Mouse (Mus musculus): ENCODE data around the gene Tsc2. TPM values are rescaled to one million over a fixed set of nuclear protein-coding genes. Genes with fewer than 3 reads are reported as not detected.

Tsc2 gene
- total and polyA plus RNA-seq, 2 experiments from 2014 or later: 61.7 to 106 TPM

DNA sequence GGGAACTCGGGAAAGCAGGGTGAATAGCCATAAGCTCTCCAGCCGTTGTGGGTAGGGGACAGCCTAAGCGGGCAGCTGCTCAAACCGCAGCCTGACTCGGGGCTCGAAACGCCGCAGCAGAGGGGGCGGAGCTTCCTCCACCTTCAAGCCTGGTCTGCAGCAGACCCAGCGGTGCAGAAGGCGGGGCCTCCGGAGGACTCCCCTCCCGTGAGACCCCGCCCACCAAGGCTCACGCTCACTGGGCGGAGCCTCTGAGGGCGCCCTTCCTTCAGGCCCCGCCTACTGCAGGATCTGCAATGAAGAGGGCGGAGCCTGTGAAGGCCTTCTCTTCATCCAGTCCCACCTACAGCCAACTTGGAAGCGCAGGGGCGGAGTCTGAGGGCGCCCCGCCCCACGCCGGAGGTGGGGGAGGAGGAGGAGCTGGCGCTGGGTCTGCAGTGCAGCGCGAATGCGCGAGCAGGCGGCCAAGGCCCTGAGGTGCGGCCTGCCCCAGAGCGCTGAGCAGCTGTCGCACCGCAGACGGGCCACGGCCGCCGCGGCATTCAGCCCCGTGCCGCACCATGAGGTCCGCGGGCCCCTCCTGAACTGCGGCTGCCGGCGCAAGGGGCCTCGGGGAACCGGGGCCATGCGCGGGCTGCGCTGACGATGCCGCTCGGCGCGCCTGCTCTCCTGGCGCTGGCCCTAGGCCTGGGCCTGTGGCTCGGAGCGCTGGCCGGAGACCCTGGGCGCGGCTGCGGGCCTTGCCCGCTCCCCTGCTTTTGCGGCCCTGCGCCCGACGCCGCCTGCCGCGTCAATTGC lies 82.6 kb downstream of the Tsc2 start, which contains the start of gene Pkd1:
Gene Pkd1, plus strand, starts transcription at position 217 of the 798 bp plus-strand sequence.
- ATAC-seq (ENCODE audit: low FRiP score) (peak; percentile 95), DNase-seq (ENCODE audit: low spot score) (peak; percentile 98)
- H3K27me3 ChIP-seq (ENCODE audit: insufficient read depth, low read length): no peaks in the 10 kb centered on the region
- H3K4me1 ChIP-seq (ENCODE audit: insufficient read depth, low read length): peaks cover 11% of the 10 kb centered on the region
- H3K36me3 ChIP-seq (ENCODE audit: insufficient read depth, low read length): no peaks in the 10 kb centered on the region
- peak within 1 kb of the TSS; percentile 97 for H3K9ac ChIP-seq (replicated peaks; ENCODE audit: low read length, poor library complexity, severe bottlenecking)
- no peak; the same call in 1 of the 2 replicates for TF ChIP-seq CTCF (IDR thresholded peaks at IDR 0.05)
- H3K27ac ChIP-seq (ENCODE audit: low read depth, low read length): peak within 1 kb of the TSS; percentile 95
- peak within 1 kb of the TSS; percentile 97 for H3K4me3 ChIP-seq (ENCODE audit: low read depth, low read length)
- WGBS: under 1% methylated on average over 63 of the region's 72 CpGs
- no peaks in the 10 kb centered on the region for H3K9me3 ChIP-seq (ENCODE audit: low read length)
- H3K4me2 ChIP-seq (ENCODE audit: low read depth, low read length, poor library complexity, severe bottlenecking): peak within 1 kb of the TSS; percentile 90

DNA sequence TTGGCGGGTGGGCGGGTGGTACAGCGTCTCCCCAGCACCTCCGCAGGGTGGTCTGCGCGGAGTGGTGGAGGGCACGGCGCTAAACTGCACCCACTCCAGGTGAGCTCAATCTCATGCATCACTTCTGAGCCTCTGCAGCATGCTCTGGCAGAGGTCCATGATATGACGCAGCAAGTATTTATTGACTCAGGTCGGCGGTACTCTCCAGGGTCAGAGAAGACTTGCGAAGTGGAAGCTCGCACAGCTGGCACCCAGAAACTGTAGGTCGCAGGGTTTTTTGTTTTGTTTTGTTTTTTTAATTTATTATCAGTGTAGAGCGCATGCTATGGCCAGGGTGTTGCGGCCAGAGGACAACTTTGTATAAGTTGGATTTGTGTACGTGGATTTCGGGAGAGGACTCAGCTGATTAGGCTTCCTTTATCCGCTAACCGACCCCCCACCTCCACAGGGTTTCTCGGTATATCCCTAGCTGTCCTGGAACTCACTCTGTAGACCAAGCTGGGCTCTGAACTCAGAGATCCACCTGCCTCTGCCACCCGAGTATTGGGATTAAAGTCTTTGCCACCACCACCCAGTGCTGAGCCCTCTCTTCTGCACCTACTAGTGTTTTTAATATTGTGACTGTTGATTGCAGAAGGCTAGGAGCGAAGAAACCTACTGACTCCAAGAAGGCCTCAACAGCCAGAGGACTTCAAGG lies 83.4 kb downstream of the Tsc2 start:
- H3K4me2 ChIP-seq (ENCODE audit: low read depth, low read length, poor library complexity, severe bottlenecking): peak overlapping the region; percentile 90
- ATAC-seq (ENCODE audit: low FRiP score) (no peak; the same call in 1 of the 2 replicates), DNase-seq (ENCODE audit: low spot score) (peak; percentile 51)
- H3K27me3 ChIP-seq (ENCODE audit: insufficient read depth, low read length): no peaks in the 10 kb centered on the region
- H3K4me1 ChIP-seq (ENCODE audit: insufficient read depth, low read length): peaks cover 11% of the 10 kb centered on the region
- TF ChIP-seq CTCF (IDR thresholded peaks at IDR 0.05): no peak
- 7% methylated on average over 23 of the region's 23 CpGs for WGBS
- peak overlapping the region; percentile 97 for H3K4me3 ChIP-seq (ENCODE audit: low read depth, low read length)
- H3K9ac ChIP-seq (replicated peaks; ENCODE audit: low read length, poor library complexity, severe bottlenecking): peak overlapping the region; percentile 97
- peak overlapping the region; percentile 95; the same call in 1 of the 2 replicates for H3K27ac ChIP-seq (ENCODE audit: low read depth, low read length)
- no peaks in the 10 kb centered on the region for H3K36me3 ChIP-seq (ENCODE audit: insufficient read depth, low read length)
- H3K9me3 ChIP-seq (ENCODE audit: low read length): no peaks in the 10 kb centered on the region

DNA sequence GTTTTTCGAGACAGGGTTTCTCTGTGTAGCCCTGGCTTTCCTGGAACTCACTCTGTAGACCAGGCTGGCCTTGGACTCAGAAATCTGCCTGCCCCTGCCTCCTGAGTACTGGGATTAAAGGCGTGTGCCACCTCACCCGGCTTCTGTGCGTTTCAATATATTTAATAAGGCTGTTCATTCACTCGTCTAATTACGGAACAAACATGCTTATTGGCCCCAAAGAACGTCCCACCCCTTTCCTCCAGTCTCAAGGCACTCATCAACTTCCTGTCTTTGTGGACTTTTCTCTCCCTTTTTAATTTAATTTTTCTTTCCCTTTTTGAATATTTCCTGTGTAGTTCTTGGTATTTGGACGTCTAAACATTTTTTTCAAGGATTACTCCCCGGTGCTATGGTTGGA lies 84.0 kb downstream of the Tsc2 start:
- no peak overlapping the region for H3K9ac ChIP-seq (replicated peaks; ENCODE audit: low read length, poor library complexity, severe bottlenecking)
- peak overlapping the region; percentile 90; the same call in 1 of the 2 replicates for H3K4me2 ChIP-seq (ENCODE audit: low read depth, low read length, poor library complexity, severe bottlenecking)
- no peak overlapping the region for H3K27ac ChIP-seq (ENCODE audit: low read depth, low read length)
- peaks cover 11% of the 10 kb centered on the region for H3K4me1 ChIP-seq (ENCODE audit: insufficient read depth, low read length)
- no peak for TF ChIP-seq CTCF (IDR thresholded peaks at IDR 0.05)
- no peaks in the 10 kb centered on the region for H3K9me3 ChIP-seq (ENCODE audit: low read length)
- WGBS: 40% methylated on average over 9 of the region's 9 CpGs
- no peaks in the 10 kb centered on the region for H3K27me3 ChIP-seq (ENCODE audit: insufficient read depth, low read length)
- H3K4me3 ChIP-seq (ENCODE audit: low read depth, low read length): no peak overlapping the region
- DNase-seq (ENCODE audit: low spot score): no peak
- H3K36me3 ChIP-seq (ENCODE audit: insufficient read depth, low read length): no peaks in the 10 kb centered on the region
- no peak for ATAC-seq (ENCODE audit: low FRiP score)

DNA sequence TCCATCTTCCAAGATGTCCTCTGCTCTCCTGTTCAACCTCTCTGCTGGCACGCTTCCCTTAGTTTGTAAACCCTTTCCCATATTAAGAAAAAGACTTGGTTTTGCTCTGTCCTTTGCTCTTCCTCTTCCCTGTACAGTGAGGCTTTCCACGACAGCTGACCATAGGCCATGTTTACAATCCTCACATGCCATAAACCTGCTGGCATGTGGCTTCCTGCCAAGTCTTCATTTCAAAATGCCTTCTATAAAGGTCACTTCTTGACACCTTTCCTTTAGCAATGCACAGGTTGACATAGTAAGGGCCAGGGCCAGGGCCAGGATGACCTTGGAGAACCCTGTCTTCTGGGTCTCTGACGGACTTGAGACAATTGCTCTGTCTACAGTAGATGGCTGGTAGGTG lies 86.2 kb downstream of the Tsc2 start:
- no peak for DNase-seq (ENCODE audit: low spot score)
- H3K36me3 ChIP-seq (ENCODE audit: insufficient read depth, low read length): no peaks in the 10 kb centered on the region
- H3K27ac ChIP-seq (ENCODE audit: low read depth, low read length): no peak overlapping the region
- 93% methylated on average over 3 of the region's 3 CpGs for WGBS
- no peak overlapping the region for H3K4me3 ChIP-seq (ENCODE audit: low read depth, low read length)
- no peak for TF ChIP-seq CTCF (IDR thresholded peaks at IDR 0.05)
- no peak overlapping the region for H3K4me2 ChIP-seq (ENCODE audit: low read depth, low read length, poor library complexity, severe bottlenecking)
- H3K4me1 ChIP-seq (ENCODE audit: insufficient read depth, low read length): no peaks in the 10 kb centered on the region
- ATAC-seq (ENCODE audit: low FRiP score): no peak
- H3K9me3 ChIP-seq (ENCODE audit: low read length): no peaks in the 10 kb centered on the region
- H3K27me3 ChIP-seq (ENCODE audit: insufficient read depth, low read length): no peaks in the 10 kb centered on the region
- no peak overlapping the region for H3K9ac ChIP-seq (replicated peaks; ENCODE audit: low read length, poor library complexity, severe bottlenecking)

Small RNAs within 50 kb of the gene (microRNA-seq; reads per million reads assigned to microRNA genes)
- not detected for gene Gm24589 (ENCODE audit: borderline number of aligned reads)

Other genes with a start within 250 kb of the Tsc2 start
- gene Rnps1, start 218.1 kb downstream of the Tsc2 start, total RNA-seq (2014; rRNA removed): 248 and 260 TPM in 2 replicates
- gene Rnps1, start 218.1 kb downstream of the Tsc2 start, polyA plus RNA-seq (2015; fragmentation: Nextera tagmentation; extraction: Ambion mirVana): 347 and 350 TPM in 2 replicates
- 20.6 and 26.6 TPM in 2 replicates for gene Eci1, start 206.0 kb downstream of the Tsc2 start, total RNA-seq (2014; rRNA removed)
- 31.0 and 41.1 TPM in 2 replicates for gene Eci1, start 206.0 kb downstream of the Tsc2 start, polyA plus RNA-seq (2015; fragmentation: Nextera tagmentation; extraction: Ambion mirVana)
- gene Dnase1l2, start 189.5 kb downstream of the Tsc2 start, total RNA-seq (2014; rRNA removed): 5.0 and 5.6 TPM in 2 replicates
- 0.94 and 1.1 TPM in 2 replicates for gene Dnase1l2, start 189.5 kb downstream of the Tsc2 start, polyA plus RNA-seq (2015; fragmentation: Nextera tagmentation; extraction: Ambion mirVana)
- gene E4f1, start 162.3 kb downstream of the Tsc2 start, total RNA-seq (2014; rRNA removed): 35.1 and 38.0 TPM in 2 replicates
- gene E4f1, start 162.3 kb downstream of the Tsc2 start, polyA plus RNA-seq (2015; fragmentation: Nextera tagmentation; extraction: Ambion mirVana): 25.6 and 30.6 TPM in 2 replicates
- gene Pgp, start 162.2 kb downstream of the Tsc2 start, total RNA-seq (2014; rRNA removed): 49.6 and 50.1 TPM in 2 replicates
- 86.8 and 88.7 TPM in 2 replicates for gene Pgp, start 162.2 kb downstream of the Tsc2 start, polyA plus RNA-seq (2015; fragmentation: Nextera tagmentation; extraction: Ambion mirVana)
- 0.57 TPM in 1 of 2 replicates, not detected in the other for gene Bricd5, start 158.7 kb downstream of the Tsc2 start, total RNA-seq (2014; rRNA removed)
- gene Bricd5, start 158.7 kb downstream of the Tsc2 start, polyA plus RNA-seq (2015; fragmentation: Nextera tagmentation; extraction: Ambion mirVana): 0.83 and 0.95 TPM in 2 replicates
- gene Mlst8, start 153.6 kb downstream of the Tsc2 start, total RNA-seq (2014; rRNA removed): 51.8 and 60.8 TPM in 2 replicates
- gene Mlst8, start 153.6 kb downstream of the Tsc2 start, polyA plus RNA-seq (2015; fragmentation: Nextera tagmentation; extraction: Ambion mirVana): 28.4 and 29.5 TPM in 2 replicates
- gene Caskin1, start 144.0 kb downstream of the Tsc2 start, total RNA-seq (2014; rRNA removed): 151 and 153 TPM in 2 replicates
- 43.9 and 47.5 TPM in 2 replicates for gene Caskin1, start 144.0 kb downstream of the Tsc2 start, polyA plus RNA-seq (2015; fragmentation: Nextera tagmentation; extraction: Ambion mirVana)
- gene Traf7, start 104.7 kb downstream of the Tsc2 start, total RNA-seq (2014; rRNA removed): 175 and 179 TPM in 2 replicates
- 71.4 and 73.6 TPM in 2 replicates for gene Traf7, start 104.7 kb downstream of the Tsc2 start, polyA plus RNA-seq (2015; fragmentation: Nextera tagmentation; extraction: Ambion mirVana)
- 4.4 and 7.6 TPM in 2 replicates for gene Rab26, start 98.4 kb downstream of the Tsc2 start, total RNA-seq (2014; rRNA removed)
- 15.5 and 17.7 TPM in 2 replicates for gene Rab26, start 98.4 kb downstream of the Tsc2 start, polyA plus RNA-seq (2015; fragmentation: Nextera tagmentation; extraction: Ambion mirVana)
- 73.6 and 84.3 TPM in 2 replicates for gene Pkd1, start 82.8 kb downstream of the Tsc2 start, total RNA-seq (2014; rRNA removed)
- gene Pkd1, start 82.8 kb downstream of the Tsc2 start, polyA plus RNA-seq (2015; fragmentation: Nextera tagmentation; extraction: Ambion mirVana): 13.6 and 14.5 TPM in 2 replicates
- gene Nthl1, start 50 bp upstream of the Tsc2 start, total RNA-seq (2014; rRNA removed): 4.5 and 6.2 TPM in 2 replicates
- 6.0 and 7.2 TPM in 2 replicates for gene Nthl1, start 50 bp upstream of the Tsc2 start, polyA plus RNA-seq (2015; fragmentation: Nextera tagmentation; extraction: Ambion mirVana)
- gene Slc9a3r2, start 17.7 kb upstream of the Tsc2 start, total RNA-seq (2014; rRNA removed): 61.7 and 62.8 TPM in 2 replicates
- 52.1 and 52.7 TPM in 2 replicates for gene Slc9a3r2, start 17.7 kb upstream of the Tsc2 start, polyA plus RNA-seq (2015; fragmentation: Nextera tagmentation; extraction: Ambion mirVana)
- not detected in 2 replicates for gene Npw, start 25.8 kb upstream of the Tsc2 start, total RNA-seq (2014; rRNA removed)
- 0.59 and 0.86 TPM in 2 replicates for gene Npw, start 25.8 kb upstream of the Tsc2 start, polyA plus RNA-seq (2015; fragmentation: Nextera tagmentation; extraction: Ambion mirVana)
- 36.4 and 40.0 TPM in 2 replicates for gene Zfp598, start 37.1 kb upstream of the Tsc2 start, total RNA-seq (2014; rRNA removed)
- gene Zfp598, start 37.1 kb upstream of the Tsc2 start, polyA plus RNA-seq (2015; fragmentation: Nextera tagmentation; extraction: Ambion mirVana): 15.7 and 16.4 TPM in 2 replicates
- 330 and 376 TPM in 2 replicates for gene Syngr3, start 57.3 kb upstream of the Tsc2 start, total RNA-seq (2014; rRNA removed)
- gene Syngr3, start 57.3 kb upstream of the Tsc2 start, polyA plus RNA-seq (2015; fragmentation: Nextera tagmentation; extraction: Ambion mirVana): 334 and 375 TPM in 2 replicates
- 28.0 and 44.3 TPM in 2 replicates for gene Gfer, start 63.5 kb upstream of the Tsc2 start, total RNA-seq (2014; rRNA removed)
- gene Gfer, start 63.5 kb upstream of the Tsc2 start, polyA plus RNA-seq (2015; fragmentation: Nextera tagmentation; extraction: Ambion mirVana): 36.7 and 39.4 TPM in 2 replicates
- gene Noxo1, start 63.6 kb upstream of the Tsc2 start, total RNA-seq (2014; rRNA removed): 7.2 and 11.1 TPM in 2 replicates
- 1.9 and 2.1 TPM in 2 replicates for gene Noxo1, start 63.6 kb upstream of the Tsc2 start, polyA plus RNA-seq (2015; fragmentation: Nextera tagmentation; extraction: Ambion mirVana)
- gene Tbl3, start 75.0 kb upstream of the Tsc2 start, total RNA-seq (2014; rRNA removed): 44.0 and 56.4 TPM in 2 replicates
- 38.2 and 46.7 TPM in 2 replicates for gene Tbl3, start 75.0 kb upstream of the Tsc2 start, polyA plus RNA-seq (2015; fragmentation: Nextera tagmentation; extraction: Ambion mirVana)
- gene Rnf151, start 85.4 kb upstream of the Tsc2 start, total RNA-seq (2014; rRNA removed): not detected in 2 replicates
- not detected in 2 replicates for gene Rnf151, start 85.4 kb upstream of the Tsc2 start, polyA plus RNA-seq (2015; fragmentation: Nextera tagmentation; extraction: Ambion mirVana)
- gene Rps2, start 85.5 kb upstream of the Tsc2 start, total RNA-seq (2014; rRNA removed): 2,209 and 2,389 TPM in 2 replicates
- 749 and 802 TPM in 2 replicates for gene Rps2, start 85.5 kb upstream of the Tsc2 start, polyA plus RNA-seq (2015; fragmentation: Nextera tagmentation; extraction: Ambion mirVana)
- 150 and 170 TPM in 2 replicates for gene Ndufb10, start 91.8 kb upstream of the Tsc2 start, total RNA-seq (2014; rRNA removed)
- gene Ndufb10, start 91.8 kb upstream of the Tsc2 start, polyA plus RNA-seq (2015; fragmentation: Nextera tagmentation; extraction: Ambion mirVana): 344 and 349 TPM in 2 replicates
- not detected in 2 replicates for gene Rpl3l, start 95.2 kb upstream of the Tsc2 start, total RNA-seq (2014; rRNA removed)
- 0.21 and 0.37 TPM in 2 replicates for gene Rpl3l, start 95.2 kb upstream of the Tsc2 start, polyA plus RNA-seq (2015; fragmentation: Nextera tagmentation; extraction: Ambion mirVana)
- gene Msrb1, start 104.0 kb upstream of the Tsc2 start, total RNA-seq (2014; rRNA removed): 9.6 and 14.1 TPM in 2 replicates
- 20.6 and 22.6 TPM in 2 replicates for gene Msrb1, start 104.0 kb upstream of the Tsc2 start, polyA plus RNA-seq (2015; fragmentation: Nextera tagmentation; extraction: Ambion mirVana)
- 0.49 TPM in 1 of 2 replicates, not detected in the other for gene Hs3st6, start 120.4 kb upstream of the Tsc2 start, total RNA-seq (2014; rRNA removed)
- gene Hs3st6, start 120.4 kb upstream of the Tsc2 start, polyA plus RNA-seq (2015; fragmentation: Nextera tagmentation; extraction: Ambion mirVana): 0.22 and 0.50 TPM in 2 replicates
- not detected in 2 replicates for gene Meiob, start 171.7 kb upstream of the Tsc2 start, total RNA-seq (2014; rRNA removed)
- 0.12 TPM in 1 of 2 replicates, not detected in the other for gene Meiob, start 171.7 kb upstream of the Tsc2 start, polyA plus RNA-seq (2015; fragmentation: Nextera tagmentation; extraction: Ambion mirVana)
- 73.6 and 119 TPM in 2 replicates for gene Hagh, start 207.5 kb upstream of the Tsc2 start, total RNA-seq (2014; rRNA removed)
- 74.0 and 79.5 TPM in 2 replicates for gene Hagh, start 207.5 kb upstream of the Tsc2 start, polyA plus RNA-seq (2015; fragmentation: Nextera tagmentation; extraction: Ambion mirVana)
- gene Fahd1, start 217.7 kb upstream of the Tsc2 start, total RNA-seq (2014; rRNA removed): 11.7 and 14.0 TPM in 2 replicates
- 18.2 and 20.8 TPM in 2 replicates for gene Fahd1, start 217.7 kb upstream of the Tsc2 start, polyA plus RNA-seq (2015; fragmentation: Nextera tagmentation; extraction: Ambion mirVana)
- 0.28 TPM in 1 of 2 replicates, not detected in the other for gene Igfals, start 233.4 kb upstream of the Tsc2 start, total RNA-seq (2014; rRNA removed)
- gene Igfals, start 233.4 kb upstream of the Tsc2 start, polyA plus RNA-seq (2015; fragmentation: Nextera tagmentation; extraction: Ambion mirVana): 0.31 TPM in 1 of 2 replicates, not detected in the other